Mouse (Mus musculus) thymus, postnatal 4 days (tissue): ENCODE measurements around the gene Usp5.

Experiments used
- DNase-seq: peaks from one replicate; pipeline ENCODE4 v3.0.0; 2021

Usp5 gene

GRCm38 (mm10) chr6:124780917-124781316 lies 48.4 kb downstream of the Usp5 start:
- DNase-seq: no peak

GRCm38 (mm10) chr6:124779984-124780416 lies 49.3 kb downstream of the Usp5 start:
- peak; percentile 34 for DNase-seq

DNA sequence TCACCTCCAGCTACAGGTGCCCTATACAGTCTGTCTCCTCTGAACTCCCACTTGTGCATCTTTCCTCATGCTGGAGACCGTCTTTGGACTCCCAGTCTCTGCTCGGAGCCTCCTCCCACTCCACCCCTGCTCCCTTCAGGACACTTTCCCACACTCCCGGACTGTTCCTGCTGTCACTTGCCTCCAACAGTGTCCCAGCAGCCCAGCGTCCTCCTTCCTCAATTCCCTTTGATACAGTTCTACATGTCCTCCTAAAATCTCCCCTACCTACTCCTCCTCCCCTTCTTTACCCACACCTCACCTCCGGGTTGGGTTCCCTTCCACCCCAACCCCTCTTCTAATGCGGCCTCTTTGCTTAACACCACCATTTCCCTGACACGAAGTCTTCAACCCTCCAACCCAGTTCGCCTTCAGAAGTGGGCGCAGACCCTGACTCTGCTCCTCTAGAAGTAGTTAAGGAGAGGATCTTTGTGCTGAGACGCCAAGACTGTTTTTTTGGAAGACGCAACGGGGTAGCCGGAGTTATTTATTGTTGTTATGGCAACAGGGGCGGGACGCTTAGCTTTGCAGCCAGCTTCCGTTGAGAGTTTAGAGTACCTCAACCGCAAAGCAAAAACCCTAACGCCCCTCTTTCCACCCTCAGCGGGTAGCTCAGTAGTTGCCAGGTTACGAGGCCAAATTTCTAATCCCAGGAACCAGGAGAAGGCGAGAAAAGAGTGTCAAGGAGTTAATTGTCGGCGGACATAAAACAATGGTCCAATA lies 49.9 kb downstream of the Usp5 start, which contains the start of gene Lrrc23:
Lrrc23 (minus strand) TSS at position 506 of the 762 bp plus-strand sequence.
- DNase-seq: peak; percentile 74

- DNase-seq: no peak
Observed at GRCm38 (mm10) chr6:124770511-124770910, 58.8 kb downstream of the Usp5 start.

DNA sequence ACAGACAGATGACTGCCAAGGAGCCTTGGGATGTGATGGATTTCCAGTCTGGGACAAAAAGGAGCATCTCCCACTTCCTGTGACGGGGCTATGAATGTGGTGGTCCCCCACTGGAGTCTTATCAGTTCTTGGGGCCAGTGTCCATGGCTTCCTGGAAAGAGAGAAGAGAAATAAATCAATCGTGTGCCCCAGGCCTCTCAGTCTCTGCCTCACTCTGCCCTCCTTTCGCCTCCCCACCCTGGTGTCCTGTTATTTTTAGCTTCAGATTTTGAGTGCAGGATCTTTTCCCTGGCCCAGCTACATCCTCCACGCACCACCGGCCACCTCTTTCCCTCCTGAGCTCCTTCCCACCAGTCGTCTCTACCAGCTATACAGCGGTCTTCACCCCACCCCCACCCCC lies 59.3 kb downstream of the Usp5 start:
- DNase-seq: no peak

DNA sequence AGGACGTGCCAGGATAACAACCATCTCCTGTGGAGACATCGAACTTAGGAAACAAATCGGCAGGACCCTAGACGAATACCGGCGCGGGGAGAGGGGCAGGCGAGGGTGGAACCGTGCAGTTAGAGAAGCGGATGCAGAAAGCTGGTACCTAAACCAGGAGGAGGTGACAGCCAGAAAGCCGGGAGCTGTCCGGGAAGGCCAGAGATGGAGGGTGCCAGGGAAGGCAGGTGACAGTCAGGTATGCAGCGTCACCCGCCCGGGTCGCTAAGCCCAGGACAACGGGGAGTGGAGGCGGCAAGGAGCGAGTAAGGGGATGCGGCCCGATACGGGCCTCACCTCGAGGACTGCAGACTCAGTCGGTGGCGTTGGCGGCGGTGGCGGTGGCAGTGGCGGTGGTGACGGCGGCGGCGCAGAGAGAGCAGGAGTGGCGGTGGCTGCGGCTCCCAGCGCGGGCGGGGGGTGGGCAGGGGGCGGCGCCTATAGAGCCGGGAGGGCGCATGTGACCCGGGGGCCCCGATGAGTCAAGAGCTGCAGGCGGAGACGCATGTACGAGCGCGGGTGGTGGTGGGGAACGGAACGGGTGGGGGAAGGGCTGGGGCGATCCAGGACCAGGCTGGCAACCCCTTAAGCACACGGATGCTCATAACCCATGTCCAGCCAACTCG lies 60.1 kb downstream of the Usp5 start, which contains the start of gene Eno2:
Eno2 (minus strand) TSS at position 573 of the 665 bp plus-strand sequence.
- DNase-seq: peak; percentile 80

DNA sequence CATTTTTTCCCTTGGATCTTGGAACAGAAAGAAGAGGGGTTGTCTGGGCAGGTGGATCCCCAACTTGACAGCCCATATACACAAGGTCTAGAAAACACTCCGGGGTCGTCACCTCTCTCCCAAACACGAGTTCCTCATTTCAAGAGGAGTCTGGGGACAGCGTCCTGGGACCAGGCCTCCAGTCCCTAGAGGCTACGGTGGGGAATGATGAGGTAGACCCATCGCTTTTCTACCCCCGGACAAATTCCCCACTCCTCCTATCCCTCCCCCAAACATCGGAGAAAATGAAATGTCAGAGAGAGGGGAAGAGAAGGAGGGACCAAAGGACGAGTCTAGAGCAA lies 60.6 kb downstream of the Usp5 start:
- no peak for DNase-seq

DNA sequence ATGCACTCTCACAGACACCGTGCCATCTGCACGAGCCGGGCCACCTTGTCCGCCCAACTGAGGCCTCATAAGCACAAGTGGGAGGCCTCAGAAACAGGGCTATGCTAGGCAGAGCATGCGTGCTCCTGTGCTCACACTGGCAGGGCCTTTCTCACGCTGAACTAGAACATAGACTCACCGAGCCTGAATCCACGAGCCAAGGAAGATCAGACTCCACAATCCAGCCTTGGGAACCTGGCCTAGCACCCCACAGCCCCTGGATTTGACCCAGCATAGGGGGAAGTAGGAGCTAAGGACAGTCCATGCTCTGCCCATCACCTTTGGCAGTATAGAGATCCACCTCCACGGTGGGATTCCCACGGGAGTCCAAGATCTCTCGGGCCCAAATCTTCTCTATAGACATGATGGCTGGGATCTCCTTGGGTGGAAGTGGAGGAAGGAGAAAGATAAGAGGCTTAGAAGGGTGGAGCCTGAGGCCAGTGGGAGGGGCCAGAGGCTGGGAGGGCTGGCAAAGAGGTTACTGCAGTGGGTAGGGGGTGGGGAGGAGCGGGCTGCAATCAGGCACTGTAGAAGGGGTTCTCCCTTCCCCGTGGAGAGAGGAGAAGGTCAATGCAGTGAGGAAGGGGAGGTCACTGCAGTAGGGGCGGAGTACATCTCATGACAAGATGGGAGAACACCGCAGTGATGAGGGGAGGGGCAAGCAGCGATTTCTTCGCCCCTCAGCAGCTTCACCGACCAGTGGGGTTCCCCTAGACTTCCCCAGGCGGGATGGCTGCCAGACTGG lies 61.2 kb downstream of the Usp5 start:
- peak; percentile 61 for DNase-seq

GRCm38 (mm10) chr6:124767536-124767919 lies 61.8 kb downstream of the Usp5 start:
- DNase-seq: no peak

- DNase-seq: no peak
Observed at GRCm38 (mm10) chr6:124765951-124766350, 63.3 kb downstream of the Usp5 start.
